Mouse (Mus musculus): ENCODE results near the gene Serinc2.
"Not testable (repeated sequence)": the region's sequence is repeated elsewhere in the genome, so short reads cannot be mapped to it uniquely, and the experiment has no call there.

Gene Serinc2

DNA sequence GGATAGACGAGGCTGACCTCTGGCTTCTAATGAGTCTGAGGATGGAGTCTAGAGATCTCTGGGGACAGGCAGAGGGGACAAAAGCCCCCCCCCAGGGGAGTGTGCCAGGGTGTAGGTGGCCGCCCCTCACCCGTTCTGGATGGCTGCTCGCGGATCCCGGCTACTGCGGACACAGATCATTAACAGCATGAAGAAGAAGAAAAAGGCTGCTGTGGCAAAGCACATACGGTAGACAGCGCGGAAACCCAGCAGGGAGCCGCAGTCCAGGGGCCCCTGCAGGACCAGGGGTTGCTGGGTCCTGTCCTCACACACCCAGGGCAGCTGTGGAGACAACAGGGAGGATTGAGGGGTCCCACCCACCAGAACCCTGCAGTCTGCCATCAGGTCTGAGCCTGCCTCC is 14.9 kb downstream of the Serinc2 start:
- DNase-seq (ENCODE audit: low read depth, low spot score): no peak

- DNase-seq (ENCODE audit: low read depth, low spot score): no peak
Observed at GRCm38 (mm10) chr4:130260406-130260805, 18.6 kb downstream of the Serinc2 start.

DNA sequence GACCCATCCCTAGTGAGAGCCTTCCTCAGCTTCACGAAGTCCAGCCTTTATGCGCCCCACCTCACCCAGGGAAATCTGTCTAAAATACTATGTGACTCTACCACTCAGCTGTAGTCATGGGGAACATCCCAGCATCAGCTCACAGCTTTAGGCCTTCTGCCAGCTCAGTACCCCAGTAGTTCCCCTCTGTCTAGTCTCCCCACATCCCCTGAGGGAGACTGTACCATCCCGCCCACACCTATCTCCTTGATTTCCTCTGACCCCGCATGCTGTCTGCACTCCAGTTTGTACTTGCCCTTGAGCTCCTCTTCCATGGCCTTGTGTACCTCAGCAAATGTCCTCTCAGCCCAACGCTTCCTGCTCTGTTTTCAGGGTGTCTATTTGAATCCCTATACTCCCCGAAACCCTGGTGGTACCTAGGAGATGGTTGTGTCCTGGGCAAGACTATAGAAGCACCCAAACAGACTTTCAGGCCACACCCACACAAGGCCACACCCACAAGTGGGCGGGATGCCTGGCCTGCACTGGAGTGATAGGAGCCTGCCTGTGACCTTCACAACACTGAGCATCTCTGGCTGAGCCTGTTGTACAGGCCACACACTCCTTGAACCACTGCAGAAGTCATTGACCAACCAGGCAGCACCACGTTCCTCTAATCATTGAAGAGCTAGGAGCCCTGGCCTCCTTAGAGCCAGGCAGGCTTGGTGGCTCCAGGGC is 26.4 kb downstream of the Serinc2 start:
- DNase-seq (ENCODE audit: low read depth, low spot score): no peak

DNA sequence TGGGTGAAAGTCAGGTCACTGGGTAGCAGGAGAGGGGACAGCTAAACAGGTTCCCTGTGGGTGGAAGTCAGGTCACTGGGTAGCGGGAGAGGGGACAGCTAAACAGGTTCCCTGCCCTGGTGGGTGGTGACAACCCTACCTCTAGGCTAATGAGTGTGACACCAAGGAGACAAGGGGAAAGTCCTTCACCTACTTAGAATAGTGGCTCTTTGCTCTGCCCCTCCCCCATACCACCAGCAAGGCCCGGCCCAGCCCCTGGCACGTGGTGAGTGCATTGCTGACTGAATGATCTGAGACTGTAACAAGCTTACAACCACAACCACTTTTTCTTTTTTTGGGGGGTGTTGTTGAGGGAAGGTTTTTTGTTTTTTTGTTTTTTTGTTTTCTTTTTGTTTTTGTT is 27.2 kb downstream of the Serinc2 start:
- DNase-seq (ENCODE audit: low read depth, low spot score): no peak

DNA sequence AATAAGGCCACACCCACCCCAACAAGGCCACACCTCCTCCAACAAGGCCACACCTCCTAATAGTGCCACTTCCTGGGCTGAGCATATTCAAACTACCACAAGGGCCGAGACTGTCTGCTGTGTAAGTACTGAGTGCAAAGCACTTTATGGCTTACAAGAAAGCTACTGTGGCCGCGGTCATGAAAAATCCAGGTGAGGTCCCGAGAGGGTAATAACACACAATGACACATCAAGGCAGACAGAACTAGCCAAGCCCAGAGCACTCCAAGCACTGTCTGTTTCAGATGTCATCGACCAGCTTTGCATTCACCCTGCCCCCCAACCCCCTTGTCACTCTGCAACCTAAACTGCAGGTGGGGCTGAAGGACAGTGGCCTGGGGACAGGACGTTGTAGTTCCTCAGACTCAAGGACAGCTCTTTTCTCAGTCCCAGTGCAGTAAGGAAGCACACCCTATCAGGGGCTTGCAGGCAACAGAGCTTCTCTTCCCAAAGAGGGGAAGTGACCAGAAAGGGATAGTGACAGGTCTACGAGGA is 27.8 kb downstream of the Serinc2 start:
- DNase-seq (ENCODE audit: low read depth, low spot score): no peak

- DNase-seq (ENCODE audit: low read depth, low spot score): no peak
Observed at GRCm38 (mm10) chr4:130248636-130249035, 30.4 kb downstream of the Serinc2 start.

DNA sequence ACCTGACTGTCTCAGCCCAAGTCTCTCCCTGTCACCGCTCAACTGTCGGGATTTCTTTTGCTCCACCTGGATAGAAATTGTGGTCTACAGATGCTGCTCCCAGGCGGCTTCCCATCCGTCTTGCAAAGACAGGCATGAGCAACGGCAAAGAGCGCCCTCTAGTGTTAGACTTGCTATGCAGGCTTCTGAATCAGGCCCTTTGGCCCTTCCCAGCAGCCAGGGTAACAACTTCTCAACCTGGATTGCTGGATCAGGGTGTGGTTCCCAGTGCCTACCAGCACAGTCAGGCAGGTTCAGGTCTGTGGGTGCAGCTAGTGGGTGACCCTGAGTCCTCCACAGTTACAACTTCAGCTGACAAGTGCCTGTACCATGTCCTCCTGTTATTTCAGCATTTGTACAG is 32.9 kb downstream of the Serinc2 start:
- DNase-seq (ENCODE audit: low read depth, low spot score): peak; percentile 61

DNA sequence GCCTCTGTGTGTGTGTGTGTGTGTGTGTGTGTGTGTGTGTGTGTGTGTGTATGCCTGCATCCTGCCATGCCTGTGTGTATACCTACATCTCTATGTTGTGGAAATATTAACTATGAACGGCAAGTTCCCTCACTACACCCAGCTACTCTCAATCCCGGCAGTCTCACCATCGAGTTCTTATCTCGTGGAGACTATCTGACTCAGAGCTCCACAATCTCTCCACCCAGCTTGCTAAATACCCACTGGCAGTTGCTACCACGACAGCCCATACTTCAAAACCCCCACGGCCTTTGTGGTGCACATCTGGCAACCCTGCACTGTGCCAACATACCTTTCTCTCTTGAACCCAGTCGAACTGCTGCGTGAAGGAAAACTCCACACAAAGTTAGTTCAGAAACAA is 34.3 kb downstream of the Serinc2 start:
- DNase-seq (ENCODE audit: low read depth, low spot score): no peak

GRCm38 (mm10) chr4:130243621-130244020 is 35.4 kb downstream of the Serinc2 start:
- not testable (repeated sequence) for DNase-seq (ENCODE audit: low read depth, low spot score)

- DNase-seq (ENCODE audit: low read depth, low spot score): no peak
Observed at GRCm38 (mm10) chr4:130242956-130243355, 36.0 kb downstream of the Serinc2 start.

- DNase-seq (ENCODE audit: low read depth, low spot score): no peak
Observed at GRCm38 (mm10) chr4:130240695-130241094, 38.3 kb downstream of the Serinc2 start.

- no peak for DNase-seq (ENCODE audit: low read depth, low spot score)
Observed at GRCm38 (mm10) chr4:130237607-130238006, 41.4 kb downstream of the Serinc2 start.

DNA sequence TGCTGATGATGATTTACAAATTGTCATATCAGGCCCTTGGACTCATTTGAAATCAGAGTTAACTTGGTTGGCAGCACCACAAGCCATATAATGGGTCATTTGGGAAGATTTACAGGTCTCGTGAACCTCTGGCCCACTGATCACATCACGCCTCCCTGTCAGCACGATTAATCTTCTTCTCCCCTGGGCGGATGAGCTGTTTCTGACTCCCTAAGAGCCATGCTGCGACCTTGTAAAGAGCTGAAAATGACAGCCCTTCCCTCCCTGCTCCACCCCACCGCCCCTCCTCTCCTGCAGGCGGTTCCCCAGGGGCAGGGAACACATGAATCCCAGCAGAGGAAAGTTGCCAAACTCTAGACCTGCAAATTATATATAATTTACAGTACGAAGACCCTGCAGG is 42.6 kb downstream of the Serinc2 start:
- no peak for DNase-seq (ENCODE audit: low read depth, low spot score)

- no peak for DNase-seq (ENCODE audit: low read depth, low spot score)
Observed at GRCm38 (mm10) chr4:130224071-130224470, 54.9 kb downstream of the Serinc2 start.

- DNase-seq (ENCODE audit: low read depth, low spot score): no peak
Observed at GRCm38 (mm10) chr4:130222179-130222578, 56.8 kb downstream of the Serinc2 start, which contains the start of gene Gm853. TSS of gene Gm853 (minus strand) at chr4:130222401.

DNA sequence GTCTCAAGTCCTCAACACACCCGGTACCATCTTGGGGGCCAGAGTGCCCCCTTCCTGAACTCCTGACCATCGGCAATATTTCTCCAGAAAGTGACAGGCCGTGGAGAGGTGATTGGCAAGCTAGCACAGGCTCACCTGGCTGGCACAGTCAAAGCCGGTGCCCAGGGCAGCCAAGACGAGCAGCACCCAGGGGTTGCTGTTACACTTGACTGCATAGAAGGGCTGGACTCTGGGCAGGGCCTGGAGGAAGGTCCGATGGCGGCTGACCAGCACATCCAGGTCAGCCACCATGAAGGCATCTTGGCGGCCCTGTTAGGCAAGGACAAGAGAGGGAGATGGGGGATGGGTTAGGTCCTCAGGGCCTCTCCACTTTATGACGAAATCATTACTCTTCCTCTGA is 58.8 kb downstream of the Serinc2 start:
- DNase-seq (ENCODE audit: low read depth, low spot score): no peak

DNA sequence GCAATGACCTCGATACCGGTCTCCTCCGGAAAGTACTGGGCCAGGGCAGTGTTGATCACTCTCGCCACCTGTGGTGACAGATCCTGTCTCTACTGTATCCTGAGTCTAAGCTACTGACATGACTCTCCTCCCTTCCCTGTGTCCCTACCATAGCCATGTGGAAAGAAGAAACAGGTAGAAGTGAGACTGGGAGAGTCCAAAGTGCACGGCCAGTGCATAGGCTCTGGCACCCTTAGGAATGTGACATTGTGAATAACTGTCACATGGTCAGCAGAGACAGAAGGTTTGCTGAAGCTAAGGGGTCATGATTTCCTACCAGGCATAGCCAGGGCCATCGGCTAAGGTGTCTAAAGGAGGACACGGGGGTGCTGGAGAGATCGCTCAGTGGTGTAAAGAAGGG is 63.6 kb downstream of the Serinc2 start:
- no peak for DNase-seq (ENCODE audit: low read depth, low spot score)

GRCm38 (mm10) chr4:130213857-130214256 is 65.1 kb downstream of the Serinc2 start:
- DNase-seq (ENCODE audit: low read depth, low spot score): no peak

- no peak for DNase-seq (ENCODE audit: low read depth, low spot score)
Observed at GRCm38 (mm10) chr4:130213197-130213596, 65.8 kb downstream of the Serinc2 start.

- DNase-seq (ENCODE audit: low read depth, low spot score): no peak
Observed at GRCm38 (mm10) chr4:130212421-130212820, 66.6 kb downstream of the Serinc2 start.

- no peak for DNase-seq (ENCODE audit: low read depth, low spot score)
Observed at GRCm38 (mm10) chr4:130211870-130212269, 67.1 kb downstream of the Serinc2 start.

Data from retina, adult 2 months (tissue).